Mouse (Mus musculus) C2C12 (cell line): ENCODE measurements around the gene Ttll11.

Source experiments
- CEBPB ChIP-seq: IDR thresholded peaks from one replicate; pipeline ENCODE4 v1.6.1; 2011; ENCODE audit warnings: low read depth, mild to moderate bottlenecking, control low read depth, moderate library complexity
- CTCF ChIP-seq: IDR thresholded peaks from one replicate; pipeline ENCODE4 v1.5.1; 2011; ENCODE audit not compliant: control insufficient read depth, insufficient read depth, insufficient read length
- FOSL1 ChIP-seq: IDR thresholded peaks from one replicate; pipeline ENCODE4 v1.8.0; 2011; ENCODE audit warnings: mild to moderate bottlenecking, low read length; ENCODE audit not compliant: poor library complexity, insufficient read depth, severe bottlenecking
- MAX ChIP-seq: IDR thresholded peaks from one replicate; pipeline ENCODE4 v1.6.1; 2011; ENCODE audit warnings: mild to moderate bottlenecking, control low read depth
- MYOD1 ChIP-seq: IDR thresholded peaks from one replicate; pipeline ENCODE4 v1.6.1; 2011; ENCODE audit warnings: low read depth; ENCODE audit not compliant: control insufficient read depth, insufficient read length
- USF1 ChIP-seq: IDR thresholded peaks from one replicate; pipeline ENCODE4 v1.6.1; 2011; ENCODE audit warnings: low read depth, mild to moderate bottlenecking, control low read depth, moderate library complexity

- TF ChIP-seq CTCF, result no peak
- TF ChIP-seq MAX, result no peak
- TF ChIP-seq CEBPB, result no peak
- no peak for TF ChIP-seq USF1
- TF ChIP-seq FOSL1, result no peak
- TF ChIP-seq MYOD1, result no peak
These were observed 136.8 kb downstream of the Ttll11 start for GRCm38 (mm10) chr2:35842780-35843474.
